30 mouse cellular contexts compared by ENCODE assay signal in genomic region chr14:97329979-97330378, GRCm38 (mm10).
DNase-seq lines count a peak whose midpoint lies in the region; ATAC-seq and TF ChIP-seq lines count a peak whose summit lies in the region.
"Had no signal": no experiment of that assay in that cellular context is flagged by ENCODE, and none has a peak within 500 bp of the region (broad histone marks: within the 10 kb centered on the region; RNA-seq: fewer than 3 reads in every experiment).

No protein-coding gene starts in this region.

- no peak overlapping the region for H3K4me2 ChIP-seq in forebrain, embryonic 14.5 days (ENCODE audit: low read length)
- H3K4me2 ChIP-seq in forebrain, postnatal 0 days (ENCODE audit: low read depth), result no peak overlapping the region
- H3K4me2 ChIP-seq in midbrain, embryonic 13.5 days (replicated peaks), result no peak overlapping the region
- no peak overlapping the region for H3K4me2 ChIP-seq in neural tube, embryonic 13.5 days
- no peak overlapping the region for H3K4me2 ChIP-seq in liver, embryonic 12.5 days
- H3K4me2 ChIP-seq: heart, embryonic 15.5 days; hindbrain, embryonic 15.5 days; limb, embryonic 13.5 days; liver, embryonic 11.5 days had no signal

- H3K9me3 ChIP-seq in forebrain, embryonic 14.5 days (replicated peaks; ENCODE audit: control insufficient read depth, low read length), result no peaks in the 10 kb centered on the region
- H3K9me3 ChIP-seq in forebrain, postnatal 0 days (ENCODE audit: low read length), result 0 out of 2 replicates have a peak, but pooled peaks cover 2% of the 10 kb centered on the region
- no peaks in the 10 kb centered on the region for H3K9me3 ChIP-seq in midbrain, embryonic 13.5 days
- H3K9me3 ChIP-seq in midbrain, embryonic 10.5 days (replicated peaks), result peaks cover 3% of the 10 kb centered on the region; the same call in 1 of the 2 replicates
- no peaks in the 10 kb centered on the region for H3K9me3 ChIP-seq in neural tube, embryonic 13.5 days
- H3K9me3 ChIP-seq in liver, embryonic 12.5 days (replicated peaks), result no peaks in the 10 kb centered on the region
- H3K9me3 ChIP-seq: heart, embryonic 10.5 days; heart, embryonic 15.5 days; hindbrain, embryonic 15.5 days; limb, embryonic 13.5 days had no signal

- 71% methylated on average over 3 of the region's 3 CpGs for WGBS in forebrain, embryonic 14.5 days
- WGBS in forebrain, postnatal 0 days, result 74% methylated on average over 3 of the region's 3 CpGs
- 62% methylated on average over 3 of the region's 3 CpGs for WGBS in midbrain, embryonic 13.5 days
- 80% methylated on average over 3 of the region's 3 CpGs for WGBS in midbrain, embryonic 10.5 days
- 31% methylated on average over 3 of the region's 3 CpGs for WGBS in neural tube, embryonic 13.5 days
- 73% methylated on average over 3 of the region's 3 CpGs for WGBS in liver, embryonic 12.5 days (ENCODE audit: insufficient replicate concordance)

- H3K9ac ChIP-seq in forebrain, embryonic 14.5 days (ENCODE audit: low read length), result no peak overlapping the region
- no peak overlapping the region for H3K9ac ChIP-seq in forebrain, postnatal 0 days
- no peak overlapping the region for H3K9ac ChIP-seq in midbrain, embryonic 13.5 days (replicated peaks)
- H3K9ac ChIP-seq in neural tube, embryonic 13.5 days, result no peak overlapping the region
- no peak overlapping the region for H3K9ac ChIP-seq in liver, embryonic 12.5 days
- H3K9ac ChIP-seq: heart, embryonic 15.5 days; hindbrain, embryonic 15.5 days; limb, embryonic 13.5 days; liver, postnatal 0 days had no signal

- ATAC-seq in forebrain, embryonic 14.5 days, result no peak
- no peak for ATAC-seq in forebrain, postnatal 0 days
- ATAC-seq in midbrain, embryonic 13.5 days, result 0 out of 2 replicates have a peak, but pooled peaks have one; percentile 48
- ATAC-seq in neural tube, embryonic 13.5 days (ENCODE audit: low read depth), result peak; percentile 83
- no peak for ATAC-seq in liver, embryonic 12.5 days
- ATAC-seq: intestine, embryonic 16.5 days; liver, postnatal 0 days; Patski had no signal

- TF ChIP-seq POLR2A in brain, embryonic 14.5 days (IDR thresholded peaks at IDR 0.05; ENCODE audit: borderline replicate concordance, extremely low read depth, insufficient read depth, insufficient read length, poor library complexity, severe bottlenecking), result no peak

- H3K4me1 ChIP-seq in forebrain, embryonic 14.5 days (ENCODE audit: control insufficient read depth, insufficient read depth, low read length), result no peaks in the 10 kb centered on the region
- no peaks in the 10 kb centered on the region for H3K4me1 ChIP-seq in forebrain, postnatal 0 days (ENCODE audit: insufficient read depth)
- H3K4me1 ChIP-seq in midbrain, embryonic 13.5 days (replicated peaks), result no peaks in the 10 kb centered on the region
- no peaks in the 10 kb centered on the region for H3K4me1 ChIP-seq in midbrain, embryonic 10.5 days
- H3K4me1 ChIP-seq in neural tube, embryonic 13.5 days (replicated peaks), result peaks cover 4% of the 10 kb centered on the region; the same call in 1 of the 2 replicates
- no peaks in the 10 kb centered on the region for H3K4me1 ChIP-seq in liver, embryonic 12.5 days
- H3K4me1 ChIP-seq: heart, embryonic 10.5 days; heart, embryonic 15.5 days; hindbrain, embryonic 15.5 days; limb, embryonic 13.5 days had no signal

- H3K36me3 ChIP-seq in forebrain, embryonic 14.5 days (ENCODE audit: control insufficient read depth, insufficient read depth, low read length), result no peaks in the 10 kb centered on the region
- no peaks in the 10 kb centered on the region for H3K36me3 ChIP-seq in forebrain, postnatal 0 days (ENCODE audit: insufficient read depth)
- H3K36me3 ChIP-seq in midbrain, embryonic 13.5 days, result no peaks in the 10 kb centered on the region
- H3K36me3 ChIP-seq in midbrain, embryonic 10.5 days, result no peaks in the 10 kb centered on the region
- H3K36me3 ChIP-seq in neural tube, embryonic 13.5 days, result no peaks in the 10 kb centered on the region
- no peaks in the 10 kb centered on the region for H3K36me3 ChIP-seq in liver, embryonic 12.5 days
- H3K36me3 ChIP-seq: heart, embryonic 10.5 days; heart, embryonic 15.5 days; hindbrain, embryonic 15.5 days; limb, embryonic 13.5 days had no signal

- TF ChIP-seq CTCF in forebrain, postnatal 0 days (IDR thresholded peaks at IDR 0.05; ENCODE audit: low read depth), result no peak
- TF ChIP-seq CTCF in brain, embryonic 14.5 days (IDR thresholded peaks at IDR 0.05; ENCODE audit: borderline replicate concordance, extremely low read depth, insufficient read depth, insufficient read length), result no peak

- no peak overlapping the region for H3K27ac ChIP-seq in forebrain, embryonic 14.5 days (ENCODE audit: low read depth, low read length)
- H3K27ac ChIP-seq in forebrain, postnatal 0 days (ENCODE audit: low read depth, low read length), result no peak overlapping the region
- H3K27ac ChIP-seq in midbrain, embryonic 13.5 days, result no peak overlapping the region
- H3K27ac ChIP-seq in midbrain, embryonic 10.5 days (replicated peaks), result no peak overlapping the region
- H3K27ac ChIP-seq in neural tube, embryonic 13.5 days (replicated peaks), result no peak overlapping the region; the same call in 1 of the 2 replicates
- no peak overlapping the region for H3K27ac ChIP-seq in liver, embryonic 12.5 days
- H3K27ac ChIP-seq: heart, embryonic 10.5 days; heart, embryonic 15.5 days; hindbrain, embryonic 15.5 days; kidney, postnatal 0 days; limb, embryonic 13.5 days; stomach, postnatal 0 days had no signal

- peak; percentile 5 for DNase-seq in forebrain, embryonic 14.5 days (ENCODE audit: low spot score)
- DNase-seq in forebrain, postnatal 0 days, result no peak
- DNase-seq in midbrain, embryonic 10.5 days (ENCODE audit: low spot score), result no peak
- peak; percentile 54 for DNase-seq in brain, embryonic 14.5 days (ENCODE audit: low read depth)
- DNase-seq in adrenal gland, adult 8-10 months, result no peak
- DNase-seq: adrenal gland, postnatal 25 days; cerebellum, adult 2 months; cerebellum, postnatal 25 days; gastrocnemius, postnatal 25 days; heart, adult 11 months; kidney, adult 8-10 months; kidney, postnatal 4 days; liver, postnatal 0 days; lung, postnatal 36 days; right cerebral cortex, postnatal 4 days; thymus, adult 18-20 months; thymus, postnatal 25 days had no signal

- no peaks in the 10 kb centered on the region for H3K27me3 ChIP-seq in forebrain, embryonic 14.5 days (replicated peaks; ENCODE audit: control insufficient read depth, insufficient read depth, low read length)
- H3K27me3 ChIP-seq in forebrain, postnatal 0 days (ENCODE audit: insufficient read depth, low read length), result no peaks in the 10 kb centered on the region; the same call in 1 of the 2 replicates
- no peaks in the 10 kb centered on the region for H3K27me3 ChIP-seq in midbrain, embryonic 13.5 days
- no peaks in the 10 kb centered on the region for H3K27me3 ChIP-seq in midbrain, embryonic 10.5 days (ENCODE audit: low read depth, poor library complexity, severe bottlenecking)
- H3K27me3 ChIP-seq in neural tube, embryonic 13.5 days, result no peaks in the 10 kb centered on the region
- H3K27me3 ChIP-seq in liver, embryonic 12.5 days (replicated peaks), result no peaks in the 10 kb centered on the region
- H3K27me3 ChIP-seq: heart, embryonic 15.5 days; hindbrain, embryonic 15.5 days; limb, embryonic 13.5 days had no signal

- no peak overlapping the region for H3K4me3 ChIP-seq in forebrain, embryonic 14.5 days (ENCODE audit: low read depth, low read length)
- H3K4me3 ChIP-seq in forebrain, postnatal 0 days (ENCODE audit: low read depth, low read length), result no peak overlapping the region
- no peak overlapping the region for H3K4me3 ChIP-seq in midbrain, embryonic 13.5 days (replicated peaks)
- no peak overlapping the region for H3K4me3 ChIP-seq in midbrain, embryonic 10.5 days
- H3K4me3 ChIP-seq in neural tube, embryonic 13.5 days, result no peak overlapping the region
- no peak overlapping the region for H3K4me3 ChIP-seq in liver, embryonic 12.5 days
- H3K4me3 ChIP-seq: erythroblast, embryonic 14.5 days; heart, embryonic 10.5 days; heart, embryonic 15.5 days; hindbrain, embryonic 15.5 days; limb, embryonic 13.5 days had no signal

Comparison
In these comparisons a context has a peak if more than half of its experiments do, and no peak if none do; other contexts are left out.
1. DNase-seq: peak in forebrain, embryonic 14.5 days (single experiment) and brain, embryonic 14.5 days (single experiment); none in forebrain, postnatal 0 days (single experiment), midbrain, embryonic 10.5 days (single experiment) and adrenal gland, adult 8-10 months (single experiment).
2. ATAC-seq: peak in midbrain, embryonic 13.5 days (single experiment) and neural tube, embryonic 13.5 days (single experiment); none in forebrain, embryonic 14.5 days (single experiment), forebrain, postnatal 0 days (single experiment) and liver, embryonic 12.5 days (single experiment).